Mouse (Mus musculus) CD4-positive, CD25-positive, alpha-beta regulatory T cell, adult 9 weeks (primary cell): Measurements from ENCODE around the gene Nxt1. TPM values are rescaled to one million over a fixed set of nuclear protein-coding genes. Genes with fewer than 3 reads are reported as not detected.

Source experiments
- polyA plus RNA-seq: library from polyadenylated mRNA; unstranded; fragments of 100-300 nt; shearing (Covaris generic); gene quantifications from one replicate; pipeline ENCODE4 v1.2.1, GENCODE M21; 2017

The Nxt1 gene
- 76.0 TPM for polyA plus RNA-seq

GRCm38 (mm10) chr2:148672199-148673096 is at the start of gene Nxt1:
Gene Nxt1, plus strand, starts transcription at chr2:148672601.

GRCm38 (mm10) chr2:148680775-148681291 is 8.4 kb downstream of the Nxt1 start, which contains the start of gene Gzf1:
Gene Gzf1, plus strand, starts transcription at chr2:148681023.

Other genes with a start within 250 kb of the Nxt1 start
- gene Cd93, start 229.0 kb upstream of the Nxt1 start, polyA plus RNA-seq, result 0.14 TPM
- 19.7 TPM for gene Gzf1, start 8.4 kb downstream of the Nxt1 start, polyA plus RNA-seq
- gene Napb, start 59.9 kb downstream of the Nxt1 start, polyA plus RNA-seq, result 2.0 TPM
- not detected for gene Cstl1, start 77.8 kb downstream of the Nxt1 start, polyA plus RNA-seq
- gene Cst11, start 98.9 kb downstream of the Nxt1 start, polyA plus RNA-seq, result not detected
- gene 8030411F24Rik, start 109.4 kb downstream of the Nxt1 start, polyA plus RNA-seq, result not detected
- not detected for gene Cst12, start 116.8 kb downstream of the Nxt1 start, polyA plus RNA-seq
- not detected for gene Cst8, start 126.2 kb downstream of the Nxt1 start, polyA plus RNA-seq
- not detected for gene Cst13, start 147.5 kb downstream of the Nxt1 start, polyA plus RNA-seq
- not detected for gene Cst9, start 162.5 kb downstream of the Nxt1 start, polyA plus RNA-seq
- not detected for gene 9230104L09Rik, start 192.4 kb downstream of the Nxt1 start, polyA plus RNA-seq
- 169 TPM for gene Cst3, start 203.1 kb downstream of the Nxt1 start, polyA plus RNA-seq